Mouse (Mus musculus): ENCODE results near the gene Tjp2. TPM values are rescaled to one million over a fixed set of nuclear protein-coding genes. Genes with fewer than 3 reads are reported as not detected.
"Not testable (repeated sequence)": the region's sequence is repeated elsewhere in the genome, so short reads cannot be mapped to it uniquely, and the experiment has no call there.

The Tjp2 gene
- polyA plus RNA-seq, 1 experiment from 2014 or later = 30.8 TPM

- no peaks in the 10 kb centered on the region for H3K36me3 ChIP-seq
- H3K27ac ChIP-seq (replicated peaks) = no peak overlapping the region
- no peak for DNase-seq (ENCODE audit: low spot score)
- H3K4me1 ChIP-seq = no peaks in the 10 kb centered on the region
- WGBS = 61% methylated on average over 7 of the region's 7 CpGs
- H3K9me3 ChIP-seq (replicated peaks) = peaks cover 3% of the 10 kb centered on the region; the same call in 1 of the 2 replicates
- no peak overlapping the region for H3K4me3 ChIP-seq
- H3K27me3 ChIP-seq (ENCODE audit: low read depth, poor library complexity, severe bottlenecking) = no peaks in the 10 kb centered on the region
Measured at GRCm38 (mm10) chr19:24195224-24195623, 29.6 kb downstream of the Tjp2 start.

- Histone ChIP-seq H3K9me3 (replicated peaks) (peaks cover 3% of the 10 kb centered on the region; the same call in 1 of the 2 replicates), H3K4me3 (no peak overlapping the region), H3K4me1 (no peaks in the 10 kb centered on the region), H3K27me3 (ENCODE audit: low read depth, poor library complexity, severe bottlenecking) (no peaks in the 10 kb centered on the region), H3K27ac (replicated peaks) (no peak overlapping the region), H3K36me3 (no peaks in the 10 kb centered on the region)
- WGBS = 89% methylated on average over 4 of the region's 4 CpGs
- DNase-seq (ENCODE audit: low spot score) = no peak
Measured at GRCm38 (mm10) chr19:24194216-24194615, 30.6 kb downstream of the Tjp2 start.

DNA sequence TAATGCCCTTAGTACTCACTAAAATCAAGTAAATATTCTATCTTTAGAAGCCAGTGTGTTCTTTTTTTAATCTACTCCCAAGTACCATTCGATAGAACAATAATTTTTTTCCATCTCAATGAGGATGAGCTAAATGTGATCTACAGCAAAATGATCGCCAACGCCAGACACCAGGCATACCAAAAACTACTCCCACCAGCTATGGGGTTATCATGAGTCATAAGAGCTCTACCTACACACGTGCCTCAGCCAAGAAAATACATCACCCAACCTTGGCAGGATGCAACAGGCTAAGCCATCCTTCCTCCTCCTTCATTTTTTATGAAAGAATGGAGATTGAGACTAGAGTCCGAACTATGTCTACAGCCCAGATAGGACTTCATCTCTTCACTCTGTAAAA is 31.9 kb downstream of the Tjp2 start:
- no peak overlapping the region for H3K4me3 ChIP-seq
- no peak overlapping the region for H3K27ac ChIP-seq (replicated peaks)
- 92% methylated on average over 5 of the region's 5 CpGs for WGBS
- no peaks in the 10 kb centered on the region for H3K27me3 ChIP-seq (ENCODE audit: low read depth, poor library complexity, severe bottlenecking)
- no peaks in the 10 kb centered on the region for H3K4me1 ChIP-seq
- H3K9me3 ChIP-seq (replicated peaks) = peaks cover 3% of the 10 kb centered on the region; the same call in 1 of the 2 replicates
- H3K36me3 ChIP-seq = no peaks in the 10 kb centered on the region
- DNase-seq (ENCODE audit: low spot score) = no peak

DNA sequence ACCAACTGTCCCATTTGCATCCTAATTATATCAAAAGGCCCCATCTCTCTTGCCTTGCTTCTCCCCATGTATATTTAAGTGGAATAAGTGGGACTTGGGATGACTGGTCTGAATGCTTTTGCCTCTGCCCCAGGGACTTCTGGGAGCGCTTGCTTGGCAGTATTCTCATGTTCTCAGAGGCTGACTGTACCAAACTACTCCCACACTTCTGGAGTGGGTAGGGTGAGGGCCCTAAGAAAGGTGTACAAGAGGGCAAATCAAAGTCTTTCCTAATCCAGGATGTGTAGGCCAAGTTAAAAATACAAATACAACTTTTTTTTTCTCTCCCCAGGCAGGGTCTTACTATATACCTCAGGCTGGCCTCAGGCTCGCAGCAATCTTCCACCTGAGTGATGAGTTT is 37.0 kb downstream of the Tjp2 start:
- peaks cover 6% of the 10 kb centered on the region; the same call in 1 of the 2 replicates for H3K4me1 ChIP-seq
- 84% methylated on average over 2 of the region's 2 CpGs for WGBS
- H3K4me3 ChIP-seq = no peak overlapping the region
- no peaks in the 10 kb centered on the region for H3K9me3 ChIP-seq (replicated peaks)
- no peaks in the 10 kb centered on the region for H3K36me3 ChIP-seq
- no peaks in the 10 kb centered on the region for H3K27me3 ChIP-seq (ENCODE audit: low read depth, poor library complexity, severe bottlenecking)
- DNase-seq (ENCODE audit: low spot score) = no peak
- no peak overlapping the region for H3K27ac ChIP-seq (replicated peaks)

GRCm38 (mm10) chr19:24187358-24187757 is 37.5 kb downstream of the Tjp2 start:
- H3K4me1 ChIP-seq = not testable (repeated sequence)

DNA sequence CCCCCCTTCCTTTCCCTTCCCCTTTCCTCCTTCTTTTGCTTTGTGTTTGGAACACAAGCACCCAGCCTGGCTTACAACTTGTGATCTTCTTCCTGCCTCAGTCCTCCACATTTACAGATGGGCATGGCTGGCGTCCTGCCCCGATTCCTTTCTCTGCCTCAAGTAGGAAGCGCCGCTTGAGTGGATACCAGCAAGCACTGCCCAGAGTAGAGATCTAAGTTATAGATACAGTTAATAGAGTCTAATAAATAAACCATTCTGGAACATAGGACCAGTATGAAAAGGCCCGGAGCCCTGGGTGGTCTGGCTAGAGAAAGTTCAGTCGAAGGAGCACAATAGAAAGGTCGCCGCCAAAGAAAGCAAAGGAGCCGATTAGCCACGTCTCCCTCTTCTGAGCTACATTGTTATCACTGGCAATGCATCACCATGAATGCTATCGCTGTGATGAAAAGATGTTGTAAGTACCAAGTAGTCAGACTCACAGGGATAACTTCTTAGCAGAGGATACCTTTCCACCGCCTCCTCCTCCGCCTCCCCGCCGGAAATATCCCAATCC is 41.1 kb downstream of the Tjp2 start:
- WGBS = 79% methylated on average over 15 of the region's 15 CpGs
- Histone ChIP-seq H3K4me1 (peaks cover 6% of the 10 kb centered on the region; the same call in 1 of the 2 replicates), H3K9me3 (replicated peaks) (no peaks in the 10 kb centered on the region), H3K27me3 (ENCODE audit: low read depth, poor library complexity, severe bottlenecking) (no peaks in the 10 kb centered on the region), H3K27ac (replicated peaks) (no peak overlapping the region), H3K4me3 (no peak overlapping the region), H3K36me3 (no peaks in the 10 kb centered on the region)
- no peak for DNase-seq (ENCODE audit: low spot score)

More at GRCm38 (mm10) chr19:24187358-24187757, 37.5 kb downstream of the Tjp2 start:
- not testable (repeated sequence) for H3K4me3 ChIP-seq; H3K27ac ChIP-seq (replicated peaks); H3K27me3 ChIP-seq (ENCODE audit: low read depth, poor library complexity, severe bottlenecking); DNase-seq (ENCODE audit: low spot score); H3K9me3 ChIP-seq (replicated peaks); H3K36me3 ChIP-seq
- 83% methylated on average over 1 of the region's 1 CpGs for WGBS

DNA sequence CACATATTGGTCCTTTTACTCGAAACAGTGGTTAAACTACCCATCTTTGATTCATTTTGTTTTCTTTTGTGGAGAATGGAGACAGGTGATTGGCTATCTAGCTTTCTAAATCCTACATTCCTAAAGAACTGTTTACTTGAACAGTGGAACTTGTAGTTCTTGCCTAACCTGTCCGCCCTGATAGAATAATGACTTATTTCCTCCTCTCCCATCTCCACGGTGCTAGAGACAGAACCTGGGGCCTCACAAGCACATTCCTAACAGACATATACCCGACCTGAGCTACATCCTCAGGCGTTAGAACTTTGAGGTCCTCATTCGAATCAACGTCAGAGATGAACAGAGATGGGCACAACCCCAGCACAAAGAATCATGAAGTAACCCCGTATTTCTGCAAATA is 44.4 kb downstream of the Tjp2 start:
- Histone ChIP-seq H3K27ac (replicated peaks) (no peak overlapping the region), H3K27me3 (ENCODE audit: low read depth, poor library complexity, severe bottlenecking) (peaks cover 8% of the 10 kb centered on the region)
- 84% methylated on average over 8 of the region's 8 CpGs for WGBS

GRCm38 (mm10) chr19:24178086-24178485 is 46.7 kb downstream of the Tjp2 start:
- no peak for DNase-seq (ENCODE audit: low spot score)
- WGBS = 90% methylated on average over 2 of the region's 2 CpGs
- Histone ChIP-seq H3K36me3 (no peaks in the 10 kb centered on the region), H3K27me3 (ENCODE audit: low read depth, poor library complexity, severe bottlenecking) (peaks cover 12% of the 10 kb centered on the region), H3K27ac (replicated peaks) (no peak overlapping the region), H3K4me1 (peaks cover 16% of the 10 kb centered on the region), H3K9me3 (replicated peaks) (no peaks in the 10 kb centered on the region), H3K4me3 (no peak overlapping the region)

More for the DNA sequence above, 44.4 kb downstream of the Tjp2 start:
- Histone ChIP-seq H3K4me3 (no peak overlapping the region), H3K36me3 (no peaks in the 10 kb centered on the region), H3K4me1 (peaks cover 6% of the 10 kb centered on the region), H3K9me3 (replicated peaks) (no peaks in the 10 kb centered on the region)
- DNase-seq (ENCODE audit: low spot score) = no peak

- Histone ChIP-seq H3K4me1 (peaks cover 30% of the 10 kb centered on the region), H3K4me3 (no peak overlapping the region), H3K36me3 (no peaks in the 10 kb centered on the region), H3K27ac (replicated peaks) (no peak overlapping the region), H3K9me3 (replicated peaks) (no peaks in the 10 kb centered on the region), H3K27me3 (ENCODE audit: low read depth, poor library complexity, severe bottlenecking) (peaks cover 12% of the 10 kb centered on the region)
- no peak for DNase-seq (ENCODE audit: low spot score)
- 84% methylated on average over 4 of the region's 4 CpGs for WGBS
Measured at GRCm38 (mm10) chr19:24176692-24177091, 48.1 kb downstream of the Tjp2 start.

DNA sequence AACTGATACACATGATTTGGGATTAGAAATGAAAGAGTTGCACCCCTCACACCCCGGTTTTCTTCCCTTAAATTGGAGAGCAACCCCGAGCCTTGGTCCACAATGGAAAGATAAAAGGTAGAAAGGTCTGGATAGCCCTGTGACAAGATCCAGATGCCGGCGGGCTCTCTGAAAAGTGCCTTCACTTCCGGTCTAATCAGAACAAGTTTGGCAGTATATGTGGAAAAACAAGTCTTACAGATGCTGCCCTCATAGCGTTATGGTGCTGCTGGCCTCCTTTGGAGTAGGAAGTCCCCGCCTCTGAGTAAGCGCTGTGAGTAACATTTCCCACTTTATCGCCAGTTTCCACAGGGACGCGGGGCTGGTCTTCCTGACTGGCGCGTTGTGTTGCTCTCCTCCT is 49.9 kb downstream of the Tjp2 start:
- Histone ChIP-seq H3K27ac (replicated peaks) (peak overlapping the region; percentile 97), H3K36me3 (no peaks in the 10 kb centered on the region), H3K9me3 (replicated peaks) (no peaks in the 10 kb centered on the region), H3K4me1 (peaks cover 40% of the 10 kb centered on the region), H3K27me3 (ENCODE audit: low read depth, poor library complexity, severe bottlenecking) (peaks cover 12% of the 10 kb centered on the region), H3K4me3 (peak overlapping the region; percentile 87)
- WGBS = 11% methylated on average over 13 of the region's 13 CpGs
- DNase-seq (ENCODE audit: low spot score) = peak; percentile 29

GRCm38 (mm10) chr19:24173608-24174523 is 51.0 kb downstream of the Tjp2 start:
- Histone ChIP-seq H3K4me3 (peak overlapping the region; percentile 87), H3K27ac (replicated peaks) (peak overlapping the region; percentile 97), H3K9me3 (replicated peaks) (no peaks in the 10 kb centered on the region), H3K4me1 (peaks cover 42% of the 10 kb centered on the region), H3K27me3 (ENCODE audit: low read depth, poor library complexity, severe bottlenecking) (peaks cover 12% of the 10 kb centered on the region), H3K36me3 (no peaks in the 10 kb centered on the region)
- under 1% methylated on average over 102 of the region's 103 CpGs for WGBS
- DNase-seq (ENCODE audit: low spot score) = peak; percentile 95

- Histone ChIP-seq H3K27ac (replicated peaks) (peak overlapping the region; percentile 97), H3K4me1 (peaks cover 47% of the 10 kb centered on the region), H3K9me3 (replicated peaks) (no peaks in the 10 kb centered on the region), H3K4me3 (peak overlapping the region; percentile 87), H3K36me3 (no peaks in the 10 kb centered on the region), H3K27me3 (ENCODE audit: low read depth, poor library complexity, severe bottlenecking) (peaks cover 12% of the 10 kb centered on the region)
- peak; percentile 25 for DNase-seq (ENCODE audit: low spot score)
- WGBS = 27% methylated on average over 6 of the region's 6 CpGs
Measured at GRCm38 (mm10) chr19:24173020-24173419, 51.8 kb downstream of the Tjp2 start.

DNA sequence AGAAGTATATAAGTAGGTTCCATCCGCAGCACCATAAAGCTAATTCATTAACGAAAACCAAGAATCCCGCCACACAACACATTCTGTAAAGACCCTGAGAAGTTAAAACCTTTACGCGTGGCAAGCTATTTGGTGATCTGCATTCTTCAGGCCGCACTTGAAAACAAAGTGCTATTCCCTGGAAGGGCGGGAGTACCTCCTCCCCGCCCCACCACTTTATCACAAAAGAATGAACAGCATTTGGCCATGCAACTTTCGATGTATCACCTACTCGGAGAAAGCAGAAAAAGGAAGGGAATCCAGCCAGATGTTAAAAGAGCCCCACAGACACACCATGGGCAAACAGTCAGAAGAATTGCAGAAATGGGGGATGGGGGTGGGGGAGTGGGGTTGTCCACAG is 56.3 kb downstream of the Tjp2 start:
- Histone ChIP-seq H3K36me3 (no peaks in the 10 kb centered on the region), H3K4me1 (peaks cover 71% of the 10 kb centered on the region), H3K27ac (replicated peaks) (no peak overlapping the region), H3K9me3 (replicated peaks) (no peaks in the 10 kb centered on the region), H3K27me3 (ENCODE audit: low read depth, poor library complexity, severe bottlenecking) (no peaks in the 10 kb centered on the region), H3K4me3 (no peak overlapping the region)
- no peak for DNase-seq (ENCODE audit: low spot score)
- 78% methylated on average over 10 of the region's 10 CpGs for WGBS

Measured in midbrain, embryonic 10.5 days (tissue).